Mouse (Mus musculus) testis, adult 2 months (tissue): Measurements from ENCODE around the gene Atr.

ENCODE experiments used
- CTCF ChIP-seq: fragments of 200-500 bp; IDR thresholded peaks from 2 replicates; pipeline ENCODE4 v1.5.1; 2012; ENCODE audit warnings: low read depth, mild to moderate bottlenecking, inconsistent platforms, low read length, moderate library complexity; ENCODE audit not compliant: control insufficient read depth, insufficient read depth, insufficient replicate concordance
- POLR2A ChIP-seq: fragments of 200-500 bp; IDR thresholded peaks from 2 replicates; pipeline ENCODE4 v1.6.1; 2012; ENCODE audit warnings: low read depth, mild to moderate bottlenecking, inconsistent platforms, low read length, moderate library complexity; ENCODE audit not compliant: control insufficient read depth

- no peak for TF ChIP-seq CTCF
- TF ChIP-seq POLR2A: no peak
These were observed 75.5 kb downstream of the Atr start for GRCm38 (mm10) chr9:95932855-95933254.
